Mouse (Mus musculus) cerebellum, adult 2 months (tissue): ENCODE results near the gene Sema4a.

Experiments
- CTCF ChIP-seq: fragments of 200-500 bp; IDR thresholded peaks from 2 replicates; pipeline ENCODE4 v1.5.1; 2011; ENCODE audit warnings: low read depth, mild to moderate bottlenecking, control low read depth, low read length, moderate library complexity, borderline replicate concordance; ENCODE audit not compliant: insufficient read depth
- POLR2A ChIP-seq: fragments of 200-500 bp; IDR thresholded peaks from 2 replicates; pipeline ENCODE4 v1.6.1; 2011; ENCODE audit warnings: low read length, control low read depth, borderline replicate concordance; ENCODE audit not compliant: insufficient read depth

- TF ChIP-seq CTCF = no peak
- TF ChIP-seq POLR2A = no peak
Observed at GRCm38 (mm10) chr3:88456746-88457532, 4.0 kb downstream of the Sema4a start.
